Mouse (Mus musculus) intestine, embryonic 15.5 days (tissue): ENCODE data around the gene Xpc. TPM values are rescaled to one million over a fixed set of nuclear protein-coding genes. Genes with fewer than 3 reads are reported as not detected.
A peak's percentile ranks its signal among the peaks of the same experiment; 100 is the strongest.

Source experiments
- ATAC-seq: fragments of 200-750 bp; cut with Nextera tagmentation; 2 replicates; pipeline ENCODE4 v1.8.0; 2017; ENCODE audit warnings: moderate TSS enrichment, moderate library complexity
- H3K27ac ChIP-seq: fragments of 300-500 bp; sonication (generic); 2 replicates; pipeline ENCODE4 v1.5.1; 2015; ENCODE audit warnings: mild to moderate bottlenecking, inconsistent platforms
- H3K27me3 ChIP-seq: fragments of 300-500 bp; sonication (generic); replicated peaks from 2 replicates; pipeline ENCODE4 v1.6.1; 2015; ENCODE audit warnings: inconsistent platforms
- H3K36me3 ChIP-seq: fragments of 300-500 bp; sonication (generic); 2 replicates; pipeline ENCODE4 v1.6.1; 2015; ENCODE audit warnings: inconsistent platforms
- H3K4me1 ChIP-seq: fragments of 300-500 bp; sonication (generic); replicated peaks from 2 replicates; pipeline ENCODE4 v1.6.1; 2015; ENCODE audit warnings: inconsistent platforms
- H3K4me2 ChIP-seq: fragments of 300-500 bp; sonication (generic); replicated peaks from 2 replicates; pipeline ENCODE4 v1.6.1; 2015; ENCODE audit warnings: mild to moderate bottlenecking, inconsistent platforms
- H3K4me3 ChIP-seq: fragments of 300-500 bp; sonication (generic); replicated peaks from 2 replicates; pipeline ENCODE4 v1.5.1; 2015; ENCODE audit warnings: inconsistent platforms
- H3K9ac ChIP-seq: fragments of 300-500 bp; sonication (generic); 2 replicates; pipeline ENCODE4 v1.6.1; 2015; ENCODE audit warnings: inconsistent platforms
- H3K9me3 ChIP-seq: fragments of 300-500 bp; sonication (generic); 2 replicates; pipeline ENCODE4 v1.6.1; 2016; ENCODE audit warnings: inconsistent platforms
- WGBS: fragments of 180-500 bp; shearing (Covaris S2); methylation state at CpG from one replicate; pipeline ENCODE4 v1.1.7; 2015; 5-methylcytosine and 5-hydroxymethylcytosine counted together
- polyA plus RNA-seq: library from polyadenylated mRNA; unstranded; fragments of >200 nt; fragmentation: Nextera tagmentation; extraction: Ambion mirVana; gene quantifications from 2 replicates; pipeline ENCODE4 v1.2.1, GENCODE M21; 2015

Gene Xpc
- polyA plus RNA-seq, 1 experiment from 2014 or later, result 16.8 TPM

DNA sequence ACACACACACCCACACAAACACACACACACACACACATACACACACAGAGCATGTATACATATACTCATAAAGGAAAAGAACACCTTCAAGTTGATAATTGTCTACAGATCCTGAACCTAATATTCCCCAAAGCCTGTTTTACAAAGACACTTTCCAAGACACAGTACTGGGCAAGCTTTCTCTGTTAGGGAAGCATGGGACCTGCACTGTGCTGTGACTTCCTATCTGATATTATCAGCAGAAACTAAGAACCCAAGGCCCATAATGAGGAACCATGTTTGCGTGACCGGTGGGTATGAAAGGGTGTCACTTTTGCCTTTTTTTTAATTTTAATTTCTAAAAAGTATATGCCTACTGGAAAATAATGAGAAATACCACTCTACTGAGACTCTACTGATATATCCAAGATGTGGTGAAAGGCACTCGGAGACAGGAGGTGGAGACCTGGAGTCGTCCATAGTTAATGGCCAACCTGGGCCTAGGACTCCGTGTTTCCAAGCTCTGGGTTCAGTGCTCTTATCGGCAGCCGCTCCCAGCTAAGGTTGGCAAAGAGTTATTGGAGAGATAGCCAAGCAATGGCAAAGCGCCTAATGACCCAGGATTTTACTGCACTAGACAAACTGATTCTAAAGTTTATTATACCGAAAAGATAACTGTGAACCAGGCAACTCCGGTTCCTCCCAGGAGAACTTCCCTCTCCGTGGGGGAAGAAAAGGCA, 20.5 kb upstream of the Xpc start:
- peaks cover 24% of the 10 kb centered on the region for H3K4me1 ChIP-seq
- ATAC-seq, result peak; percentile 87
- WGBS, result 62% methylated on average over 11 of the region's 11 CpGs
- no peak overlapping the region for H3K4me2 ChIP-seq
- peak overlapping the region; percentile 51 for H3K27ac ChIP-seq
- no peak overlapping the region for H3K4me3 ChIP-seq
- no peaks in the 10 kb centered on the region for H3K27me3 ChIP-seq
- no peak overlapping the region for H3K9ac ChIP-seq
- no peaks in the 10 kb centered on the region for H3K9me3 ChIP-seq
- no peaks in the 10 kb centered on the region for H3K36me3 ChIP-seq

DNA sequence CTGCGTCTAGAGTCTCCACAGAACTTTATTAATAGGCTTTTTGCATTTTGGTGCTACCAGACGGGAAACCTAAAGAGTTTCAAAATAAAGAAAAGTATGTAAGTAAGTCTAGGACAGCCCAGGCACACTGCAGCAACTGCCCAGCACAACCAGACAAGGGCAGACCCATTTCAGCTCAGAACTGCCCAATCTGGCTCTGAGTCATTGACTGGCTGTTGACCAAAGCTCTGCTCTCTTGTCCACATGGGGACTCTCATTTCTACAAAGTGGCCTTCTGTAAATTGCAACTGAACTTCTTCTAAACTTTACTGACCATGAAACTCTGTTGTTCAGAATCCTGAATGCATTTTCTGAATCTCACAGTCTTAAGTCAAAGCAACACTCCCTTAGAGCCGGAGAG, 19.5 kb upstream of the Xpc start:
- Histone ChIP-seq H3K4me1 (peaks cover 26% of the 10 kb centered on the region), H3K9me3 (no peaks in the 10 kb centered on the region), H3K27me3 (no peaks in the 10 kb centered on the region), H3K9ac (no peak overlapping the region), H3K4me2 (no peak overlapping the region), H3K27ac (peak overlapping the region; percentile 3; the same call in 1 of the 2 replicates), H3K4me3 (no peak overlapping the region), H3K36me3 (no peaks in the 10 kb centered on the region)
- no peak for ATAC-seq
- 83% methylated on average over 3 of the region's 3 CpGs for WGBS

DNA sequence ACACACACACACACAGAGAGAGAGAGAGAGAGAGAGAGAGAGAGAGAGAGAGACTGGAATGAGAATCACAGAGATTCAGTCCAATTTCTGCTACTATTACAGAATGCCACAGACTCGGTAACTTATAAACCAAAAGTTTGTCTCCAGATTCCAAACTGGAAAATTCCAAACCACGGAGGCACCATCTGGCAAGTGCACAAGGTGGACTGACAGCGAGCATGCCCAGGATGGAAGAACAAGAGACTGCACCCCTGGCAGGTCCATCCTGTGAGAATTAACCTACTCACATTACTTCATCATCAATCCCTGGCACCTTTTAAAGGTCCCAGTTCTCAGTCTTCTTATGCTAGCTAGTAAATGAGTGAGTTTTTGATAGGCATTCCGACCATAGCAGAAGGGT, 18.6 kb upstream of the Xpc start:
- Histone ChIP-seq H3K4me1 (peaks cover 26% of the 10 kb centered on the region), H3K9me3 (no peaks in the 10 kb centered on the region), H3K27me3 (no peaks in the 10 kb centered on the region), H3K36me3 (no peaks in the 10 kb centered on the region), H3K9ac (no peak overlapping the region), H3K4me2 (no peak overlapping the region), H3K27ac (no peak overlapping the region), H3K4me3 (no peak overlapping the region)
- WGBS, result 70% methylated on average over 4 of the region's 4 CpGs
- no peak for ATAC-seq

DNA sequence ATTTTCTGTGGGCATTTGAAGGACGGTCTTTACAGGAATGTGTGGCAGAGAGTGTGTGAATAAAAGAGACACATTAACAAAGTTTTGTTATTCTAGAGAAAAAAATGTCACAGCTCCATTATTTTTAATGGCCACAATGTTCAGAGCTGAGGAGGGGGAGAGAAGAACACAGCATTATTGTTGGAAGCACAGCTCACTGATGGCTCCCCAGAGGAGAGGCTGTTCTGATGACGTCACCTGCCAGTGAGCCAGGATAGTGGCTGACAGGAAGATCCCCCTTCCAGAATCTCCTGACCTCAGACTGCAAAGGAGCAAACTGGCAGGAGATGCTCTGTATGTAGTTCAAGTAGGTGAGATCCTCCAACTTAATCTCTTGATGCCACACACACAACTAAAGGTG, 18.1 kb upstream of the Xpc start:
- Histone ChIP-seq H3K27ac (no peak overlapping the region), H3K4me1 (peaks cover 26% of the 10 kb centered on the region), H3K9ac (no peak overlapping the region), H3K9me3 (no peaks in the 10 kb centered on the region), H3K4me2 (peak overlapping the region; percentile 31; the same call in 1 of the 2 replicates), H3K27me3 (no peaks in the 10 kb centered on the region), H3K36me3 (no peaks in the 10 kb centered on the region), H3K4me3 (no peak overlapping the region)
- no peak for ATAC-seq
- 15% methylated on average over 2 of the region's 2 CpGs for WGBS

DNA sequence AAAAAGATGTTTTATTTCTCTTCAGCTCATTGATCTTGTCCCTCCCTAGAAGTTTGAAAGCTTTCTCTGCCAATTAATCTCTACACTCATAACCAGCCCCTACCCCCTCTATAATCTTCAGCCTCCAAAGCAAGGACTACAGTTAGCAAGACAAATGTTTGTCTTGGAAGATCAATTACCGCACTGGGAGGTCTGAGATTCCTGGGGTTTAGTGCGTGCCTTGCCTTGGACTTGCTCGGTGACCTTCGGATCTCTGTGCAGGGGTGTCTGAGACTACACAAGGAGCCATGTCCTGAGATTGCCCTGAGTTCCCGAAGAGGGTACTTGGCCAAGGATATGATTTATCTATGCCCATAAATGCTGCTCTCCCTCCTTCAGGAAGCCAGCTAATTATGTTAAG, 17.7 kb upstream of the Xpc start:
- peak; percentile 43; the same call in 1 of the 2 replicates for ATAC-seq
- WGBS, result 7% methylated on average over 5 of the region's 5 CpGs

DNA sequence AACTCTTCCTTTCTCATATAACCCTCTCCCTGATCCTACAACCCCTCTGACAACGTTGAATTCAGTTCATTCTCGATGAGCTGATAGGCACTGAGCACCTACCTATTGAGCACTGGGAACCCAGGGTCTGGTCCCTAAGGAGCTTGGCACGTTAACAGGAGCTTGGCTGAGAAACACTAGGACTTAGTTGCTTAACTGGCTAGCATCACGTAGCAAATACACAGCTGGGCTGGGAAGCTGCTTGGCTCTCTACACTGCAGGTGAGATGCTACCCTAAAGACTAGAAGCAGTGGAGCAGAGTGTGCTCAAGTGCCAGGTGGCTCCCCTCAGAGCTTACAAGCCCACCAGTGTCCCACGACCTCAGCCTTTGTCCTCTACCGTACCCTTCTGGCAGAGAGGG, 17.0 kb upstream of the Xpc start:
- WGBS, result 22% methylated on average over 6 of the region's 6 CpGs
- no peak overlapping the region for H3K4me2 ChIP-seq
- H3K4me3 ChIP-seq, result no peak overlapping the region
- no peak overlapping the region for H3K9ac ChIP-seq
- no peaks in the 10 kb centered on the region for H3K9me3 ChIP-seq
- H3K4me1 ChIP-seq, result peaks cover 26% of the 10 kb centered on the region
- no peak overlapping the region for H3K27ac ChIP-seq
- no peaks in the 10 kb centered on the region for H3K36me3 ChIP-seq
- no peaks in the 10 kb centered on the region for H3K27me3 ChIP-seq
- no peak for ATAC-seq

More for the DNA sequence above, 17.7 kb upstream of the Xpc start:
- peaks cover 26% of the 10 kb centered on the region for H3K4me1 ChIP-seq
- H3K4me2 ChIP-seq, result peak overlapping the region; percentile 31; the same call in 1 of the 2 replicates
- H3K27ac ChIP-seq, result no peak overlapping the region
- no peak overlapping the region for H3K4me3 ChIP-seq
- H3K9me3 ChIP-seq, result no peaks in the 10 kb centered on the region
- H3K27me3 ChIP-seq, result no peaks in the 10 kb centered on the region
- no peak overlapping the region for H3K9ac ChIP-seq
- no peaks in the 10 kb centered on the region for H3K36me3 ChIP-seq

DNA sequence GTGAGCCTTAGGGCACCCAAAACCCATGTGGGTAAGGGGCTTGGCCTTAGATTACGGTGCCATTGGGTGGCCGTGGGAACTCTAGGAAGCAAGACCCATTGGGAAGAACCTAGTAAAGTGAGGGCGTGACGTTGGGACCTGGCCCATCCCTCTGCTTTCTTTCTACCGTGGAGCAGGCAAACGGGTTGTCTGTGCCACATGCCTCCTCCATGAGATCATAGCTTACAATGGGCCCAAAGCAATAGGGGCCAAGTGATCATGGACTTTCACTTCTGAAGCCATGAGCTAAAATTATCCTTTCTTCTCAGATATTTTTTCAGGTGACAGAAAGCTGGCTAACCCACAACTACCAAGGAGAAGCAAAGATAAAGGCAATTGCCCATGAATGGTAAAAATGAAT, 15.6 kb upstream of the Xpc start:
- no peaks in the 10 kb centered on the region for H3K27me3 ChIP-seq
- H3K9ac ChIP-seq, result no peak overlapping the region
- no peak overlapping the region for H3K4me2 ChIP-seq
- no peaks in the 10 kb centered on the region for H3K9me3 ChIP-seq
- H3K27ac ChIP-seq, result no peak overlapping the region
- H3K4me3 ChIP-seq, result no peak overlapping the region
- peaks cover 26% of the 10 kb centered on the region for H3K4me1 ChIP-seq
- no peak for ATAC-seq
- H3K36me3 ChIP-seq, result no peaks in the 10 kb centered on the region
- WGBS, result 66% methylated on average over 6 of the region's 6 CpGs

DNA sequence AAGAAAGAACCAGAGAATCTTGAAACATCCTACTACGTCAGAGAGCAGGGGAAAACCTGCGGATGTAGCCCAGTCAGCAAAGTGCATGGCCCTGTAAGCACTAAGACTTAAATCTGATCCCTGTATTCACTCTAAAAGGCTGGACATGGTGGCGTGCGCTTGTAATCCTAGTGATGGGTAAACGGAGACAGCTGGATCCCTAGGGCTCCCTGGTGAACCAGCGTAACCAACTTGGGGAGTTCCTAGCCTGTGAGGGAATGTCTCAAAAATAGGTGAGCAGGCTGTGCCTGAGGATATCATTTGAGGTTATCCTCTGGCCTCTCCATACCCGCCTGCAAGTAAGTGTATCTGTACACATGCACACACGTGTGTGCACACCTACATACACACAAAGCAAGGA, 15.0 kb upstream of the Xpc start:
- 90% methylated on average over 8 of the region's 8 CpGs for WGBS
- Histone ChIP-seq H3K27ac (no peak overlapping the region), H3K4me3 (no peak overlapping the region), H3K9ac (no peak overlapping the region), H3K4me2 (no peak overlapping the region), H3K4me1 (peaks cover 26% of the 10 kb centered on the region), H3K27me3 (no peaks in the 10 kb centered on the region), H3K9me3 (no peaks in the 10 kb centered on the region), H3K36me3 (no peaks in the 10 kb centered on the region)
- ATAC-seq, result no peak

DNA sequence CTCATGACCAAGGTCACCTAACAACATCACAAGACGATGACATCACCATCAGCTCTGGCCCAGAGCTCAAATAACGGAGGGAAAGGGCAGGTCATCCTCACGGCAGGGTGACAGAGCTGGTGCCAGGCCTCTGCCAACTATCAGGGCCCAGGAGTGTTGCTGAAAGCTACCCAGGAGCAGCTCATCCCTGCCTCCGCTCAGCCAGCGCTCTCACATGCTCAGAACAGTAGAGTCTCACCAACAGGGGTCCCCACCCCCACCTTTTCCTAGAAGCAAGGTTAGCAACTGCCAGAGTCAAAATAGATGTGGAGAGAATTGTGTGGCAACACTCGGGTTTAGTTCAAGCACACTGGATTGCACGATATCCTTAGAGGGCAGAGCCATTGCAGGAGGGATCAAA, 12.6 kb upstream of the Xpc start:
- no peak overlapping the region for H3K9ac ChIP-seq
- no peak overlapping the region for H3K27ac ChIP-seq
- ATAC-seq, result no peak
- H3K4me2 ChIP-seq, result no peak overlapping the region
- H3K4me3 ChIP-seq, result no peak overlapping the region
- H3K9me3 ChIP-seq, result no peaks in the 10 kb centered on the region
- H3K4me1 ChIP-seq, result peaks cover 15% of the 10 kb centered on the region
- 74% methylated on average over 7 of the region's 7 CpGs for WGBS
- peaks cover 6% of the 10 kb centered on the region; the same call in 1 of the 2 replicates for H3K36me3 ChIP-seq
- H3K27me3 ChIP-seq, result no peaks in the 10 kb centered on the region

DNA sequence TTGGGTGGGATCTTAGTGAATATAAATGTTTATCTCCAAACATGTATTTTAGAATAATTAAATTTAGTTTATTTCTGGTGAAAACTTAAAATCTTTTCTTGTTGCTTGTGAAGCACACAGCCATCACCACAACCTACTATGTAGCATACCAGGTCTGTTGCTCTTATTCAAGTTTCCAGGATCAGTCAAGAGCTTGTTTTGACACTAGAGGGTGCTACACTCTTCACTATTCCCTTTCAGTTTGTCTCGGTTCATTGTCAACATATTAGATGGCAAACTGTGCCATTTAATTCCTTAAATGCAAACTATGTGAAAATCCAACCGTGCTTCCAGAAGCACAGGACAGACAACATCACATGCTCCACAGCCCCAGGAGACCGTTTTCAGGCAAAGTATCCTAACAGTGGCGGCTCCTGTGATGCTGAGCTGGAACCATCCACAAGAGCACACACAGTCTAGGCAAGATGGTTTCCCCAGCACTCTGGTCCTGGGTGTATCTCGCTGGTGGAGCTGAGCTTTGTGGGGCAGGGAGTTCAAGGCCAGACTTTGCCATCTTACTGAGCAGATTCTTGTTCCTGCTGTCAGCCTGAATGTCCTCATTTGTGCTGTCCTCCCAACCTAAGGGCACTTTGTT, 11.7 kb upstream of the Xpc start:
- no peak overlapping the region for H3K27ac ChIP-seq
- no peak overlapping the region for H3K4me2 ChIP-seq
- no peak overlapping the region for H3K4me3 ChIP-seq
- no peaks in the 10 kb centered on the region for H3K9me3 ChIP-seq
- peaks cover 13% of the 10 kb centered on the region; the same call in 1 of the 2 replicates for H3K36me3 ChIP-seq
- 41% methylated on average over 5 of the region's 5 CpGs for WGBS
- H3K27me3 ChIP-seq, result no peaks in the 10 kb centered on the region
- H3K4me1 ChIP-seq, result peaks cover 9% of the 10 kb centered on the region; the same call in 1 of the 2 replicates
- no peak overlapping the region for H3K9ac ChIP-seq
- ATAC-seq, result peak; percentile 62; the same call in 1 of the 2 replicates

DNA sequence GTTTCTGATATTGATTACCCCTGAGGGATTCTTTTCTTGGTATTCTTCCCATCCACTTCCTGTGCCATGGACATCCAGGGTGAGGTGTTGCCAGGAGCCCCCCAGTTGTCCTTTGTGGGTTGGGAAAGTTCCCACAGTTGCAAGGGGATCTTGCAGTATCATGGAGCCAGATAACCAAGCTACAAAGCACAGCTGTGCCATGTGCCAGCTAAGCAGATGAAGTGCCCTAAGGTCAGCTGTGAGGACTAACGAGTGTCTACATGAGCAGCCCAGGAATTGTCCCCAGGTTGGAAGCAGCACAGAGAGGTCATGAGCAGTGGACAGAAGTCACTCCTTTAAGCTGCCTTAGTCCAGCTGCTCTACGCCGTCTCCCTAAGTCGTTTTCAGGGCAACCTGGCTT, 9.9 kb upstream of the Xpc start:
- no peaks in the 10 kb centered on the region for H3K4me1 ChIP-seq
- H3K9me3 ChIP-seq, result no peaks in the 10 kb centered on the region
- no peaks in the 10 kb centered on the region for H3K27me3 ChIP-seq
- no peak overlapping the region for H3K4me2 ChIP-seq
- 83% methylated on average over 4 of the region's 4 CpGs for WGBS
- H3K9ac ChIP-seq, result no peak overlapping the region
- ATAC-seq, result no peak
- no peak overlapping the region for H3K4me3 ChIP-seq
- H3K27ac ChIP-seq, result no peak overlapping the region
- H3K36me3 ChIP-seq, result peaks cover 23% of the 10 kb centered on the region

DNA sequence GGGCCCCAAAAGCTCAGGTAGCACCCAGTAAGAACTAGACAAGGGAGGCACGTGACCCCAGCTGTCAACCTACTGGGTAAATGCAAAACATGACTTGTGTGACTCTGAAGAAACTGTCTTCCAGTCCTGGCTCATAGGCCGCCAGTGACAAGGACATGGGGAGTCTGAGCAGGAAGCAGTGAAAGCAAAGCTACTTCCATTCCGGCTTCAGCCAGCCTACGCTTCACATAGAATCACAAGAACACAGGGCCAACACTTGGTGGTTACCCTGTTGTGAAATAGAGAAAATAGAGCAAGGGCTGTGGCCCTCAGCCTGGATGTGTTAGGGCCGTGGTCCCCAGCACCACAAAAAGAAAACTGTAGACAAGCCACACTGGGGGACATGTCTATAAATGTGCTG, 7.1 kb upstream of the Xpc start:
- Histone ChIP-seq H3K4me3 (no peak overlapping the region), H3K36me3 (peaks cover 31% of the 10 kb centered on the region)

More for the DNA sequence above, 7.1 kb upstream of the Xpc start:
- H3K9me3 ChIP-seq, result no peaks in the 10 kb centered on the region
- no peaks in the 10 kb centered on the region for H3K4me1 ChIP-seq
- no peak overlapping the region for H3K4me2 ChIP-seq
- H3K9ac ChIP-seq, result no peak overlapping the region
- H3K27me3 ChIP-seq, result no peaks in the 10 kb centered on the region
- H3K27ac ChIP-seq, result no peak overlapping the region
- no peak for ATAC-seq
- 92% methylated on average over 5 of the region's 5 CpGs for WGBS
